Mouse (Mus musculus): Measurements from ENCODE around the gene Rbm26. TPM values are rescaled to one million over a fixed set of nuclear protein-coding genes. Genes with fewer than 3 reads are reported as not detected.

Gene Rbm26
- 34.1 TPM for polyA plus RNA-seq (2014; fragmentation: Illumina TruSeq; extraction: RNeasy Lipid Tissue Mini Kit (QIAGEN cat#74804); ENCODE audit: low read depth, low replicate concordance)

DNA sequence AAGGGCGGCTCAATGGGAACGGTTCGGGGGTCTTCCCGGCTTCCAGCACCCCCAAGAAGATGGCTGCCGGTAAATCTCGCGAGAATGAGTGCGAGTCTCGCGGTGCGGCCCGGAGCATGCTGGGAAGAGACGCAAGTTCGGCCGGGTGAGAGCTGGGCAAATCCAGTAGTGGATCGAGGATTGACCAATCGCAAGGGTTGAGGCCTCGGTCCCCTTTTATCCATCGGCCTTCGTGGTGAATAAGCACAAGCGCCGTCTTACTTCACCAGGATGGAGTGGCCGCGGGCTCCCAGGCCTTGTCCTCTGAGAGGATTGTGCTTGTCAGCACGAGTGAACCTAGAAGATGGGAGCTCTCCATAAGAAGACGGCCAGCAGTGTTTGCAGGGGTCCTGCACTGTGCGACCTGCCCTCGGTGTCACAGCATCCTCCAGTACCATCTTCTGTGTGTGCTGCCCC lies at the start of gene Rbm26:
Gene Rbm26 (minus strand): TSS at position 90 of the 456 bp plus-strand sequence.

Other genes with a start within 250 kb of the Rbm26 start
- gene Ndfip2, start 81.2 kb upstream of the Rbm26 start, polyA plus RNA-seq (2014; fragmentation: Illumina TruSeq; extraction: RNeasy Lipid Tissue Mini Kit (QIAGEN cat#74804); ENCODE audit: low read depth, low replicate concordance), result 56.2 TPM